Mouse (Mus musculus): Measurements from ENCODE around the gene Alk. TPM values are rescaled to one million over a fixed set of nuclear protein-coding genes. Genes with fewer than 3 reads are reported as not detected.

Alk gene
- total RNA-seq, 1 experiment from 2014 or later = not detected

DNA sequence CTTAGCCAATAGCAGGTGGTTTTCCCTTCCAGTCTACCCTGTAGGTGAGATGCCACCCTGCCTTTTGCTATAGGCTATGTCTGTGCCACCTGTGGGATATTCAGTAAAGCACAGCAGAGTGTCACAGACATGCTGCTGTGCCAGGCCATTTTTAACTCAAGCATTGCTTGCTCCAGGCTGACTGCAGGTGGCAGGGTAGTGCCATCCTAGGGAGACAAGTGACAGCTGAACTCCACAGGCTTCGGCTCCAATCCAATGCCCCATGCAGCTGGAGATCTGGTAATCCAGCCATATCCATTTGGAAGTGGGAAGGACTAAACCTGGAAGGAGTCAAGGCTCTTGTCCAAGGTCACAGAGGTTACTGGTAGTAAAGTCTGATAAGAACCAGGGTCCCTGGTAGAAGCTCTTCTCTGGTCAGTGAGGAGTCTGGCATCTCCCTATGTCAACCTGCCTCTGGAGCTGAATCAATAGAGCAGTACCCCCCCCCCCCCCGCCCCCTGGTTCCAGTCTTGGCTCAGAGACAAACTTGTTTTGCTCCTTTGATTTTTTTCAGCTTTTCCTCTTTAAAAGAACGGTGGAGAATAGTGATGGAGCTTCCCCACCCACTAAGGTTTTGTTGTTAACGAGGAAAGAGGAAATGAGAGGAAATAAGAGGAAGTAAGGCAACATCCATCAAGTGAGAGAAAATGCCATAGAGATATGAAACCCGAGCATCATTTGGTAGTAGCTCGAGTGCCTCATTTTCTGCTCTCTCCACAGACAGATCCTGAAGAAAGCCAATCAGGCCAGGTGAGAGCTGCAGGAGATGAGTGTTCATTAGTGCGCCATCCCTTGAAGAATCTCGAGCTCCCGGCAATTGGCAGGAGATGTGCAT is 638.5 kb downstream of the Alk start:
- no peak for ATAC-seq (ENCODE audit: extremely low read depth, insufficient number of reproducible peaks, low FRiP score, poor library complexity, severe bottlenecking)

DNA sequence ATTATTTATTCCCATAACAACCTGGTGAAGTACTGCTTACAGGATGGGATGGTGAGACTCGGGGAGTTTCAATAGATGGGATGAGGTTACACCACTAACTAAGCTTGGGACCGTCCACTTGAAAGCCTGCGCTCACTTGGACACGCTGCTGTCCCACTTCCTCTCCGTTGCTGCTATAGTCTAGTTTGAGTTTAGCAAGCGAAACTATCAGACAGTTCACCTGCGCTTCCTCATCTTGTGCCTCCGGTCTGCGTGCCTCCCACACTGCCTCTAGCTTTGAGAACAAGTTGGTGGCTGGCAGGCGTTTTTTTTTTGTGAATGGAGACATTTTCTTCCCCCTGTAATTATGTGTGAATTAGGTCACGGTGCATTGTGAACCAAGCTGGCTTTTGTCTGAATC is 639.8 kb downstream of the Alk start:
- no peak for ATAC-seq (ENCODE audit: extremely low read depth, insufficient number of reproducible peaks, low FRiP score, poor library complexity, severe bottlenecking)

DNA sequence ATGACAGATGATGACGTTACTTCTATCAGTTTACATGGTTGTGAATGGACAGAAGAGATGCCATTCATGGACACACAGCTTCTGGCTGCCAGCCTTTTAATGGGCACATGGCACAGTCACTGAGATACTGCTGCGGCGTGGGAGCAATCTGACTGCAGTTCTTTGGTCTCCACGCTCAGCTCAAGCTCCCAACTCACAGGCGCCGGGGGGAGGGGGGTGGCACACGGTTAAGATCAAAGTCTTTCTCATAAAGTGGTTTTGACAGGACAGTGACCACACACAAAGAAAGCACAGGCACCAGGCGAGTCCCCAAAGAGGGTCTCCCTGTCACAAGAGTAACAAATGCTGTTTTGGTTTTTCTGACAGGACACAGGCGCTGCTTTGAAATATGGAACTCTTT is 641.7 kb downstream of the Alk start:
- no peak for ATAC-seq (ENCODE audit: extremely low read depth, insufficient number of reproducible peaks, low FRiP score, poor library complexity, severe bottlenecking)

DNA sequence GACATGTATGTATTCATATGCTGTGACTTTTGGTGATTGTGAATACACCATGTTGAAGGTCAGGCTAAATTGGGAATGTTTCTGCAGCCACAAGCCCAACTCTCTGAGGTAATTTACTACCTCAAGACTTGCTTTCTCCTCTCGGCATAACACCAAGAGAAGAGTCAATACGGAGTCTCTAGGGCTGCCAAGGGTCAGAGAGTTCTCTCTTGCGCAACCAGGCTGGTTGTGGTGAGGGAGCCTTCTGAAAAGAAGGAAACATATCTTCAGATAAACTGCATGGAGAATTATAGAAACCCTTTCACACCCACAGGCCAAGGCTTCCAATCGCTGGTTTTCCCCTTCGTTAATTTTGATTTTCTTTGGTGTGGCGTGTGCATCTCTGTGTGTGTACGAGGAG is 649.4 kb downstream of the Alk start:
- no peak for ATAC-seq (ENCODE audit: extremely low read depth, insufficient number of reproducible peaks, low FRiP score, poor library complexity, severe bottlenecking)

DNA sequence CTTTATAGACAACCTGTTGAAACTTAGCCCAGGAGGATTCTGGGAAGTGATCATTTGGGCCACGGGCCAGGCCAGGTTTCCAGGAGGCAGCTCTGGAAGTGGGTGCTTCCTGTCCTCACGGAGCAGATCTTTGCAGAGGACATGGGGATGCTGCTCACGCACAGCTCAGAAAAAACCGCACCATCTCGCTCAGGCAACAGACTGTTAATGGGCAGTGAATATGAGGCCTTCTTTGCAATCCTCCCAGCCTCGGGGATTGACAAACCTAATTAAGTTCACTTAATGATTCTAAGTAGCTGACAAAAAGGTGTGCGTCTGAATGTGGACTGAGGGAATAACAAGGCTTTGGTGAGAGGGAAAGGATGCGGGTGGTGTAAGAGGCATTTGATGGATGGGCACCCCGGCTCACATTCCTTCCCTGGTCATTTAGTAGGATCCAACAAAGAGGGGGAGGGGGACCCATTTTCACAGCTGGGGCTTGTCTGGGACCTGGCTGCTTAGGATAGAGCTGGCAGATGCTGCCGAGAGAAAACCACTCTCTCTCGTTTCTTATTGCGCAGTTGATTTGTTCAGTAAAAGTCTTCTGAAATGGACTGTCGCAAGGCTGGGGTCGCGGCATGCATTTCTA is 650.1 kb downstream of the Alk start:
- ATAC-seq (ENCODE audit: extremely low read depth, insufficient number of reproducible peaks, low FRiP score, poor library complexity, severe bottlenecking) = no peak

DNA sequence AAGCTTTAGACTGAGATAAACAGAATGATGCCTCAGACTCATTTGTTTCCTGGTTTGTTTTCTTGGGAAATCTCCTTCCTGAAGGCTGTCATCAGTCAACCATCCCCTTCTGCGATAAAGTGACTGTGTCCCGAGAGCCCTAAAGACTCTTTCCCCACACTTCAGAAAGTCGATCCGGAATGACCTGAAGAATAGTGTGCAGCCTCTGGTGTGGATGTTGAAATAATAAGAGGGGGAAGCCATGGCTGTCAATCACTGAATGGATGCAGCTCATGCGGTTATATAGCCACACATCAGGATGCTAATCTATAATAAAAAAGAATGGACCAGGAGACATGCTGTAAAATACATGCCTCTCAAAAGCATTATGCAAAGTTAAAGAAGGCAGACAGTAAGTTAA is 653.5 kb downstream of the Alk start:
- ATAC-seq (ENCODE audit: extremely low read depth, insufficient number of reproducible peaks, low FRiP score, poor library complexity, severe bottlenecking) = no peak

DNA sequence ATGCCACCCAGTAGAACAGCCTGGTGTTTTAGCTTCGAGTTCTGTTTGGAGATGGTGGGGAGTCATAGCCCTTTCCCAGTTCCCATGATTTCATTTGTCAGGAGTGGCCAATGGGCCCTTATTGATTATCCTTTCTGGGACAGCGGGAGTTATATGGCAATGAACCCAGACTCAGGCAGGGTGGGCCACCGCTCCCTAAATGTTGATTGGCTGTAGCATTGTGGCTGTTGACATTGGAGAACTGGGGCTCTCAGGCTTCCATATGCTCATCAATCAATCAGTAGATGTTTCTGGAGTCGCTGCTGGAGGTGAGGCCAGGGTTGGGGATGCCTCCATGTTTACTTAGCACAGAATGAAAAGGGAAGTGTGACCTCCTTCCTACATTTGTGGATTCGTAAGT is 655.7 kb downstream of the Alk start:
- ATAC-seq (ENCODE audit: extremely low read depth, insufficient number of reproducible peaks, low FRiP score, poor library complexity, severe bottlenecking) = no peak

DNA sequence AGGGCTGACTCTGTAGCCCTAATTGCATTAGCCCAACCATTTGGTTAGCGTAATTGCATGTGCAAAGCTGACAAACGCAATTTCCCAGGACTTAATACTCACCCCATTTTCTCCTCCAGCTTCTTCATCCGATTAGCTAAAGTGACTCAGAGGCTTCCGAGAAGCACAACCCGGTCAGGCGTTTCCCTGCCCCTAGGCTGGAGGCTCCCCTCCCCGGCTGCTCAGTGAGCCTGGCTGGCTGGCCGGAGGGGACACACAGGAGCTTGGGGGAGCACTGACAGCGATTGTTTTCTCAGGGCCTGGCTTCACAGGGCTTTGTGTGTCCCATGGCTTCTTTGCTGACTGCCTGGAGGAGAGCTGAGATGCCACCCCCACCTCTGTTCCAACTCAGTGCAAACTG is 657.0 kb downstream of the Alk start:
- ATAC-seq (ENCODE audit: extremely low read depth, insufficient number of reproducible peaks, low FRiP score, poor library complexity, severe bottlenecking) = no peak

DNA sequence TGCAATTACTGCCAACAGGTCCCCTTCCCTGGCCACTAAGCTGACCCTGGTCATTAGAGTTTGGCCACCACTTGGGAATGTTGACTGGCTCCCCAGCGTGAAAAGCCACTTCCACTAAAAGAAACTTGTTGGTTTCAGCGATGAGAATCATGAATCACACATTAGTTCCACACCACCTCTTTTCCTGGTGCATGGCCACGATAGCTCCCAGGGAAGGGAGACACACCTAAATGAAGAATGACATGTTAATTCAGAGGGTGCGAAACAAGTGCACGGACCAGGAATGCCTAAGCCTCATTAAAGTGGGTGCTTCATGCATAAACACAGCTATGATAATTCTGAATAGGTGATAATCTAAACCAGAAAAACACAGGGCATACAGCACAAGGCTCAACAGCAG is 660.4 kb downstream of the Alk start:
- ATAC-seq (ENCODE audit: extremely low read depth, insufficient number of reproducible peaks, low FRiP score, poor library complexity, severe bottlenecking) = no peak

DNA sequence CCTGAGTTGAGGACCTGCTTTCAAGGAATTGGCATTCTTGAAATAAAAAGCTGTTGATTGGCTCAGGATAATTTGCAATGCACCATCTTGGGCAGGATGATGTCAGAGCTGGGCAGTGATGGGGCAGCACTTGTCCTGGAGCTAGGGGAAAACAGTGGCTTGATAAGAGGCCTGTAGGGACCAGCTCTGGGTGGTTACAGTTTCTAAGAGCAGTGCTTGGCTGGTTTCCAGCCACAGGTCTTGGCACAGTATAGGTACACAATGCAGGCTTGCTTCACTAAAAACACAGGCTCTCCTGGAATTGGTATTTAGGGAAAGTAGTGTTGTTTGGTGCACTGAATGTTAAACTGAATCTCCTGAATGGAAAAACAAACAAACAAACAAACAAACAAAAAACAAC is 662.4 kb downstream of the Alk start:
- no peak for ATAC-seq (ENCODE audit: extremely low read depth, insufficient number of reproducible peaks, low FRiP score, poor library complexity, severe bottlenecking)

DNA sequence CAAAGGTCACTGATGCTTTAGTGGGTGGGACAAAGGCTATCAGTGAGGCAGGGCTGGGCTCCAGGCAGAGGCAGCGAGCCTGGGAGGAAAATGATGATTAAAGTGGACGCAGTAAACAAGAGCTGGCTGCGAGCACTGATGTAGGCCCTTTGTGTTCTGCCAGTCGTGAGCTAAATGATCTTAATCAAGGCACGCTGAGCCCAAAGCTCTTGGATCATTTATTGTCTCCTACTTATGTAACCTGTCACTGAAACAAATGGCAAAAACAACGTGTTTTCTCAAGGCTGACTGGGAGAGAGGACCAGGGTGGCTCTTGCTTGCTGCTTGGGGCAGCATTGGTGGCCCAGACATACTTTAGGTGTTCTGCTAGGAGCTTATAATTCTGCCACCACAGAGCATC is 663.0 kb downstream of the Alk start:
- no peak for ATAC-seq (ENCODE audit: extremely low read depth, insufficient number of reproducible peaks, low FRiP score, poor library complexity, severe bottlenecking)

DNA sequence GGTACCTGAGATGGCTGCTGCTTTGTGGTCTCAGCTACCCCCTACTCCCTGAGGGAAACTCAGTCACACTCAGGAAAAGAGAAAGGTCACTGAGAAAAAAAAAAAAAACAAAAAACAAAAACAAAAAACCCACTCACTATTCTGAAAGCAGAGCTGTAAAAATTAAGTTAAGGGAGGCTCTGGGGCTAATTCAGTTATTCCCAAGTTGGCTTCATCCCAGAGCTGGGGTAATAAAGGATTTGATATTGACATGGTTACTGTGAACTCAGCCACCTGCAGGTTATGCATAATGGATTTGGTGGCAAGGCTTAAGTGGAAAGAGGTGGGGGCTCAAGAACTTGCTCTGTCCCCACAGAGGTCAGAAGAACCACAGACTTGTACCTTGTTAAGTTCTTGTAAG is 667.7 kb downstream of the Alk start:
- no peak for ATAC-seq (ENCODE audit: extremely low read depth, insufficient number of reproducible peaks, low FRiP score, poor library complexity, severe bottlenecking)

DNA sequence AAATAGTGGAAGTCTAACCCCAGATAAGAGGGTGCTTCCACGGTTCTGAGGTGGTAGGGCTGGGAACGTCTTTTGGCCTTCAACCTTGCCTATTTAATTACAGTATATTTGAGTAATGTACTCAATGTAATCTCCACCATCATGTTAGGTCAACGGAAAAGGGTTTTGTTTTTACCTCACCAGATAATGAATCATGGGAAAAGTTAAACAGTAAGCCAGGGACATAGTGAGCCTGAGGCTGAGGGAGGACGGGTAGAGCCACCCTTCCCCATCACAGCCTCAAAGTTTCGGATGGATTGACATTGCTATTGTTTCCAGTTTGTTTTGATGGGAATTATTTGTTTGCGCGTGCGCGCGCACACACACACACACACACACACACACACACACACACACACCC is 668.6 kb downstream of the Alk start:
- no peak for ATAC-seq (ENCODE audit: extremely low read depth, insufficient number of reproducible peaks, low FRiP score, poor library complexity, severe bottlenecking)

DNA sequence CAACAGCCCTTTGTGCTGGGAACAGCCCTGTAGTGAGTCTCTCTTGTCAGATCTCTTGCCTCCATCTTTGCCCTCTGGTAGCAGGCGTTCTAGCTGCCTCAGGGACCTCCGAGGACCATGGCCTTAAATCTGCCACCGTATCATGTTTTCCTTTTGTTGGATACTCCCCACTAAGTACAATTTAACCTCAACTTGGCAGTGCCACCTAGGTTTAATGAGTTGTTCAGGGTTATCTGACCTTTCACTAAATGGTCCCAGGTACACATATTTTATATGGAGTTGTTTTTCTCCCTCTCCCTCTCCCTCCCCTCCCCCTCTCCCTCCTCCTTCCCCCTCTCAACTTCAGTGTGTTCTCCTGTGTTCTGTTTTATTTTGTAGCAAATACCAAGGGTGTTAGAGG is 669.1 kb downstream of the Alk start:
- ATAC-seq (ENCODE audit: extremely low read depth, insufficient number of reproducible peaks, low FRiP score, poor library complexity, severe bottlenecking) = no peak

DNA sequence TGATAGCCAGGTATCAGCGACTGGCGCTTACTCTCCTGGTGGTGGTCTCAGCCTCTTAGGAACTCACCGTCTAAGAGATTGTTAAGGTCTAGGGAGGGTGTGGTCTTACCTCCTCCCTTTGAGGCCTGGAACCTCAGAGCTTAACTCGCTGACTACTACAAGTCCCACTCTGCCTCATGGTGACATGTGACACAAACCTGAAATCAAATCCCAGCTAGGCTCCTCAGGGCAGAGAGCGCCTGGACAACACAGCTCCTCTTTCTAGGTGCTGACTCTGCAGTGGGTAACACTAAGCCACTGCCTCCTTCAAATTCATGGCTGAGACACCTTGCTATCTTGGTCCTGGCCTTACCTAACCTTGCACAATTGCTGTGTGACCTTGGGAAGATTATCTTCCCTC is 689.5 kb downstream of the Alk start:
- no peak for ATAC-seq (ENCODE audit: extremely low read depth, insufficient number of reproducible peaks, low FRiP score, poor library complexity, severe bottlenecking)

DNA sequence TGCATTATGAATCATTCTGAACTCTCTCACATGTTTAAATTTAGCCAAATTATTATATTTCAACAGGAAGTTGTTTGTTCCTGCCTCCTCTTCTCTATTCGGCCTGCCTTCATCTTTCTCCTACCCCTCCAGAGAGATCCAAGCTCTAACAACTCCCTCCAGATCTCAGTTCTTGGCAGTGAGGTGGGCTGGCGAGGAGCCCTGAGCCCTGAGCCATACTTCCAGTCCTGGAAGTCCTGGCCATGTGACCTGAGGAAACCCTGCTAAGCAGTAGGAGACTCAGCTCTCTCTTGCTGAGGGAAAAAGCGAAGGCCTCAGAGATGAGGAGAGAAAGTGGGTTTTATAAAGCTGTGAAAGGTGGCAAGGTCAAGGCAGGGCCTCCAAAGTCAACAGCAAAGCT is 689.9 kb downstream of the Alk start:
- no peak for ATAC-seq (ENCODE audit: extremely low read depth, insufficient number of reproducible peaks, low FRiP score, poor library complexity, severe bottlenecking)

DNA sequence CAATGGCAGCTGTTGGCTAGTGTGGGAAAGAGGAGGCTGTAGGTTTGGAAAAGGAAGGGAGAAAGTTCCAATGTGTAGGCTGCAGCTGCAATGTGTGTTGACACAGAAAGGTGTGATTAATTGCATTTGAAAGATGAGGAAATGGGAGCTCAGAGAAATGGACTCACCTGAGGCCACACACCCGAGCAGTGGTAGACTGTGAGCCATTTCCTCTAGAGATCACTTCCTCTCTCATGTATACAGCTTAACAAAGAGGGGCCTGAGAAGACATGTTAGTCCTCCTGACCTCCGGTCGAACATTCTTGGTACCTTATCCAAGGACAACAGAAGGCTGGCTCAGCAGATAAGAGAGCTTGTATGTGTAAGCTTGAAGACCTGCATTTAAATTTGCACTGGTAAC is 691.2 kb downstream of the Alk start:
- ATAC-seq (ENCODE audit: extremely low read depth, insufficient number of reproducible peaks, low FRiP score, poor library complexity, severe bottlenecking) = no peak

DNA sequence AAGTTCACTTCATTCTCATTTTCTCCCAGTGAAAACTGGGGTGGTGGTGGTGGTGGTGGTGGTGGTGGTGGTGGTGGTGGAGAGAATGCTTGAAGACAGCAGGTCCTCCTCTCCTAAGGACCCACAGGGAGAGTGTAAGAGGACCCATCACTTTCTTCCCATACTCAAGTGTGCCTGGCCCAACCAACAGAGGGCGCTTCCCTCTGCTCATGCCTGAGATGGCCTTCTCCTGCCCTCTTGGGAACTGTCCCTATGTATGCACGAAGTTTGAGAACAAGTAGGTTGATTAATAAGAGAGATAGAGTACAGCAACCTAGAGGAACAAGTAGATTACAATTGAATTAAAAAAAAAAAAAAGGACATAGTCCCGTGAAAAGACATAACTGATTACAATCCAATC is 695.3 kb downstream of the Alk start:
- no peak for ATAC-seq (ENCODE audit: extremely low read depth, insufficient number of reproducible peaks, low FRiP score, poor library complexity, severe bottlenecking)

DNA sequence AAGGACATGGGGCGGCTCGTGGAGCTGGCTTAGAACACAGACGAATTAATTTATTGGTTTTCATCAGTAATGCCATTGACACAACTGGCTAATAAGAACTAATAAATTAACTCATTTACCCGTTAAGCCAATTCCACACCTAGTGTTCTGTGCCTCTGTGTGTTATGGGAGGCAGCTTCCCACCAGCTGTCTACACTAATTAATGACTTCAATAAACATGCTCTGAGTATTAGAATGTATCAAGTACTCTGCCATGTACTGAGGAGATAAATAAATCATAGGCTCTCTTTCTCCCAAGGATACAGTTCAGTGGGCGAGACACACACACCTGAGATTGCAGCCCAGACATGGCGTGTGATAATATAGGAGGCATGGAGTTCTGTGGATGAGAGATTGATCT is 723.1 kb downstream of the Alk start:
- ATAC-seq (ENCODE audit: extremely low read depth, insufficient number of reproducible peaks, low FRiP score, poor library complexity, severe bottlenecking) = no peak

DNA sequence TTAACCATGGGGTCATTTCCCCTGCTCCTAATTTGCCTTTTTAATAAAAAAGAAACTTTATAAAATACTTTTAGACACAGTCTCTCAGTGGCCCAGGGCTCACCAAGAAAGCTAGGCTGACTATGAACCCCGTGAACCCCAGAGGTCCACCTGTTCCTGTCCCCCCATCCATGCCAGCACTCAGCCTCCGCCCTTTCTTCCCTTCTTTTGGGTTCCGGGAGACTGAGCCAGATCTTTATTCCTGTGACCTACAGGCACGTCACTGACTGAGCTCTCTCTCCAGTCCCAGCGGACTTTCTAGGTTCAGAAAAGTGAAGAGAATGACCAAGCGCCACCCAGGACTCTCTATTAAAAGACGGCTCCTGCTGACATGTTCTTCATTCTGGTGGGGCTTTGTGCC is 728.9 kb downstream of the Alk start:
- ATAC-seq (ENCODE audit: extremely low read depth, insufficient number of reproducible peaks, low FRiP score, poor library complexity, severe bottlenecking) = no peak

DNA sequence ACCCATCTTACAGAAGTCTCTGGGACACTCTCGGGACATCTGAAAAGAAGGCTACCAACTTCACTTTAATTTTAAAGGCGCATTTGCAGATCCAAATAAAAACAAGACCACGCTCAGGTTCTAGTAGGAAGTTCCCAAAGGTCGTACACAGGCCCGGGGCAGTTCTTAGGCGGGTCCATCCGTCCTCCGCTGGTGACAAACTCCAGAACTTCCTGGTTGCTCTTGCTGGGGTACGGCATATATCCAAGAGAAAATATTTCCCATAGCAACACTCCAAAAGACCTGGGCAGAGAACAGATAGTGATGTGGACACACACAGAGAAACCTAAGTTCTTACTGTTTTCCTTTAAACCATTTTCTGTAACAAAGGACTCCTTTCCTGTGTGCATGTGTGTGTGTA is 729.6 kb downstream of the Alk start:
- ATAC-seq (ENCODE audit: extremely low read depth, insufficient number of reproducible peaks, low FRiP score, poor library complexity, severe bottlenecking) = no peak

Measured in neutrophil, adult 5-6 weeks (primary cell).